Mouse (Mus musculus): ENCODE data around the gene Urb1. TPM values are rescaled to one million over a fixed set of nuclear protein-coding genes. Genes with fewer than 3 reads are reported as not detected.

Urb1 gene
- 17.0 and 17.7 TPM in 2 replicates for polyA plus RNA-seq (2014; fragmentation: Nextera tagmentation; extraction: Ambion mirVana)

- peak; percentile 93 for ATAC-seq (replicated peaks; ENCODE audit: low FRiP score)
- H3K27ac ChIP-seq (ENCODE audit: low read depth, low read length), result peak within 1 kb of the TSS; percentile 82
- H3K27me3 ChIP-seq (replicated peaks; ENCODE audit: control insufficient read depth, insufficient read depth, low read length), result no peaks in the 10 kb centered on the region
- peak within 1 kb of the TSS; percentile 83 for H3K4me2 ChIP-seq
- peak within 1 kb of the TSS; percentile 74 for H3K9ac ChIP-seq (ENCODE audit: low read depth, low read length)
- DNase-seq (ENCODE audit: low spot score), result peak; percentile 99
- peak within 1 kb of the TSS; percentile 93 for H3K4me3 ChIP-seq (ENCODE audit: low read depth, low read length)
- no peaks in the 10 kb centered on the region for H3K9me3 ChIP-seq (ENCODE audit: control insufficient read depth, low read length)
- under 1% methylated on average over 47 of the region's 47 CpGs for WGBS
- H3K4me1 ChIP-seq (replicated peaks; ENCODE audit: control insufficient read depth, insufficient read depth, low read length), result peaks cover 8% of the 10 kb centered on the region
- H3K36me3 ChIP-seq (ENCODE audit: control insufficient read depth, insufficient read depth, low read length), result peaks cover 3% of the 10 kb centered on the region; the same call in 1 of the 2 replicates
Observed at GRCm38 (mm10) chr16:90809975-90810715, at the start of gene Urb1. Gene Urb1, minus strand, starts transcription at chr16:90810413.

GRCm38 (mm10) chr16:90858206-90858605, 48.0 kb upstream of the Urb1 start:
- H3K9ac ChIP-seq (ENCODE audit: low read depth, low read length), result no peak overlapping the region
- no peak overlapping the region for H3K27ac ChIP-seq (ENCODE audit: low read depth, low read length)
- H3K4me1 ChIP-seq (replicated peaks; ENCODE audit: control insufficient read depth, insufficient read depth, low read length), result no peaks in the 10 kb centered on the region
- peaks cover 3% of the 10 kb centered on the region; the same call in 1 of the 2 replicates for H3K27me3 ChIP-seq (replicated peaks; ENCODE audit: control insufficient read depth, insufficient read depth, low read length)
- DNase-seq (ENCODE audit: low spot score) (no peak), ATAC-seq (replicated peaks; ENCODE audit: low FRiP score) (no peak)
- H3K4me2 ChIP-seq, result no peak overlapping the region
- WGBS, result 73% methylated on average over 4 of the region's 4 CpGs
- no peak overlapping the region for H3K4me3 ChIP-seq (ENCODE audit: low read depth, low read length)
- no peaks in the 10 kb centered on the region for H3K9me3 ChIP-seq (ENCODE audit: control insufficient read depth, low read length)
- H3K36me3 ChIP-seq (ENCODE audit: control insufficient read depth, insufficient read depth, low read length), result no peaks in the 10 kb centered on the region

- no peak overlapping the region for H3K4me3 ChIP-seq (ENCODE audit: low read depth, low read length)
- DNase-seq (ENCODE audit: low spot score) (no peak), ATAC-seq (replicated peaks; ENCODE audit: low FRiP score) (no peak)
- no peaks in the 10 kb centered on the region for H3K4me1 ChIP-seq (replicated peaks; ENCODE audit: control insufficient read depth, insufficient read depth, low read length)
- H3K27ac ChIP-seq (ENCODE audit: low read depth, low read length), result no peak overlapping the region
- H3K4me2 ChIP-seq, result no peak overlapping the region
- H3K9ac ChIP-seq (ENCODE audit: low read depth, low read length), result no peak overlapping the region
- no peaks in the 10 kb centered on the region for H3K36me3 ChIP-seq (ENCODE audit: control insufficient read depth, insufficient read depth, low read length)
- H3K27me3 ChIP-seq (replicated peaks; ENCODE audit: control insufficient read depth, insufficient read depth, low read length), result peaks cover 5% of the 10 kb centered on the region; the same call in 1 of the 2 replicates
- WGBS, result 70% methylated on average over 6 of the region's 6 CpGs
- H3K9me3 ChIP-seq (ENCODE audit: control insufficient read depth, low read length), result no peaks in the 10 kb centered on the region
Observed at GRCm38 (mm10) chr16:90856552-90857200, 46.5 kb upstream of the Urb1 start.

- Histone ChIP-seq H3K9me3 (ENCODE audit: control insufficient read depth, low read length) (no peaks in the 10 kb centered on the region), H3K36me3 (ENCODE audit: control insufficient read depth, insufficient read depth, low read length) (no peaks in the 10 kb centered on the region), H3K9ac (ENCODE audit: low read depth, low read length) (no peak overlapping the region), H3K4me2 (no peak overlapping the region), H3K4me3 (ENCODE audit: low read depth, low read length) (no peak overlapping the region), H3K27ac (ENCODE audit: low read depth, low read length) (no peak overlapping the region), H3K27me3 (replicated peaks; ENCODE audit: control insufficient read depth, insufficient read depth, low read length) (peaks cover 5% of the 10 kb centered on the region; the same call in 1 of the 2 replicates), H3K4me1 (replicated peaks; ENCODE audit: control insufficient read depth, insufficient read depth, low read length) (no peaks in the 10 kb centered on the region)
- ATAC-seq (replicated peaks; ENCODE audit: low FRiP score) (no peak), DNase-seq (ENCODE audit: low spot score) (no peak)
- 69% methylated on average over 11 of the region's 11 CpGs for WGBS
Observed at GRCm38 (mm10) chr16:90851621-90852334, 41.6 kb upstream of the Urb1 start.

GRCm38 (mm10) chr16:90850881-90851280, 40.7 kb upstream of the Urb1 start:
- Histone ChIP-seq H3K9me3 (ENCODE audit: control insufficient read depth, low read length) (no peaks in the 10 kb centered on the region), H3K4me1 (replicated peaks; ENCODE audit: control insufficient read depth, insufficient read depth, low read length) (no peaks in the 10 kb centered on the region), H3K9ac (ENCODE audit: low read depth, low read length) (no peak overlapping the region), H3K4me2 (no peak overlapping the region), H3K27me3 (replicated peaks; ENCODE audit: control insufficient read depth, insufficient read depth, low read length) (peaks cover 5% of the 10 kb centered on the region; the same call in 1 of the 2 replicates), H3K4me3 (ENCODE audit: low read depth, low read length) (no peak overlapping the region), H3K36me3 (ENCODE audit: control insufficient read depth, insufficient read depth, low read length) (no peaks in the 10 kb centered on the region), H3K27ac (ENCODE audit: low read depth, low read length) (no peak overlapping the region)
- DNase-seq (ENCODE audit: low spot score), result no peak
- no peak for ATAC-seq (replicated peaks; ENCODE audit: low FRiP score)
- WGBS, result 76% methylated on average over 7 of the region's 7 CpGs

- DNase-seq (ENCODE audit: low spot score), result no peak
- ATAC-seq (replicated peaks; ENCODE audit: low FRiP score), result no peak
Observed at GRCm38 (mm10) chr16:90849262-90849661, 39.0 kb upstream of the Urb1 start.

GRCm38 (mm10) chr16:90848697-90849096, 38.5 kb upstream of the Urb1 start:
- H3K4me1 ChIP-seq (replicated peaks; ENCODE audit: control insufficient read depth, insufficient read depth, low read length), result no peaks in the 10 kb centered on the region
- 0 out of 2 replicates have a peak, but pooled peaks cover 3% of the 10 kb centered on the region for H3K27me3 ChIP-seq (replicated peaks; ENCODE audit: control insufficient read depth, insufficient read depth, low read length)
- no peak overlapping the region for H3K27ac ChIP-seq (ENCODE audit: low read depth, low read length)
- no peak overlapping the region for H3K4me3 ChIP-seq (ENCODE audit: low read depth, low read length)
- no peak overlapping the region for H3K9ac ChIP-seq (ENCODE audit: low read depth, low read length)
- H3K36me3 ChIP-seq (ENCODE audit: control insufficient read depth, insufficient read depth, low read length), result no peaks in the 10 kb centered on the region
- no peaks in the 10 kb centered on the region for H3K9me3 ChIP-seq (ENCODE audit: control insufficient read depth, low read length)
- no peak overlapping the region for H3K4me2 ChIP-seq
- DNase-seq (ENCODE audit: low spot score), result no peak
- ATAC-seq (replicated peaks; ENCODE audit: low FRiP score), result no peak
- 78% methylated on average over 7 of the region's 7 CpGs for WGBS

More at GRCm38 (mm10) chr16:90849262-90849661, 39.0 kb upstream of the Urb1 start:
- Histone ChIP-seq H3K9ac (ENCODE audit: low read depth, low read length) (no peak overlapping the region), H3K27me3 (replicated peaks; ENCODE audit: control insufficient read depth, insufficient read depth, low read length) (0 out of 2 replicates have a peak, but pooled peaks cover 5% of the 10 kb centered on the region), H3K9me3 (ENCODE audit: control insufficient read depth, low read length) (no peaks in the 10 kb centered on the region), H3K4me2 (no peak overlapping the region), H3K4me3 (ENCODE audit: low read depth, low read length) (no peak overlapping the region), H3K36me3 (ENCODE audit: control insufficient read depth, insufficient read depth, low read length) (no peaks in the 10 kb centered on the region), H3K27ac (ENCODE audit: low read depth, low read length) (no peak overlapping the region), H3K4me1 (replicated peaks; ENCODE audit: control insufficient read depth, insufficient read depth, low read length) (no peaks in the 10 kb centered on the region)
- 41% methylated on average over 12 of the region's 12 CpGs for WGBS

GRCm38 (mm10) chr16:90845591-90845990, 35.4 kb upstream of the Urb1 start:
- no peaks in the 10 kb centered on the region for H3K36me3 ChIP-seq (ENCODE audit: control insufficient read depth, insufficient read depth, low read length)
- H3K27me3 ChIP-seq (replicated peaks; ENCODE audit: control insufficient read depth, insufficient read depth, low read length), result peaks cover 7% of the 10 kb centered on the region; the same call in 1 of the 2 replicates
- no peaks in the 10 kb centered on the region for H3K9me3 ChIP-seq (ENCODE audit: control insufficient read depth, low read length)
- no peak overlapping the region for H3K9ac ChIP-seq (ENCODE audit: low read depth, low read length)
- DNase-seq (ENCODE audit: low spot score), result no peak
- no peak overlapping the region for H3K27ac ChIP-seq (ENCODE audit: low read depth, low read length)
- WGBS, result 83% methylated on average over 13 of the region's 13 CpGs
- H3K4me3 ChIP-seq (ENCODE audit: low read depth, low read length), result no peak overlapping the region
- no peak for ATAC-seq (replicated peaks; ENCODE audit: low FRiP score)
- no peak overlapping the region for H3K4me2 ChIP-seq
- no peaks in the 10 kb centered on the region for H3K4me1 ChIP-seq (replicated peaks; ENCODE audit: control insufficient read depth, insufficient read depth, low read length)

Data from liver, embryonic 11.5 days (tissue).